Mouse (Mus musculus) megakaryocyte, embryonic 14.5 days (primary cell): ENCODE measurements around the gene Rnf113a2.

ENCODE experiments used
- FLI1 ChIP-seq: IDR thresholded peaks from 2 replicates; pipeline ENCODE4 v1.6.1; 2012; ENCODE audit warnings: low read length, inconsistent platforms, mixed read lengths
- GATA1 ChIP-seq: IDR thresholded peaks from 3 replicates; pipeline ENCODE4 v1.6.1; 2012; ENCODE audit warnings: mixed read lengths, low read length, inconsistent platforms, borderline replicate concordance

DNA sequence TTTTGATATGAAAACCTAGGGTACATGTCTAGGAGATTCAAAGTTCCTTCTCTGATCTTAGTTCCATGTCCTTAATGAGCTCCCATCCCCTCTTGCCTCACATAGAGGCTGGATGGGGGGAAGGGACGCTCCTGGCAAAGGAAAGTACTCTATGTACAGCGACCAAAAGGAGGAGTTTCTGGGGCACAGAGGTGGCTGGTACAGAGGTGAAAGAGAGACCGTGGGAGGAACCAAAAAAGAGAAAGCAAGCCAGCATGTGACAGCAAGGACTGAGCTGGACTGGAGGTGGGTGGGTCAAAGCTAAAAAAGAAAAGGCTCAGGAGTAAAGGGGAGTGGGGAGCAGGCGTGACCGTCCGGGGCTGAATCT, 33.3 kb downstream of the Rnf113a2 start:
- TF ChIP-seq GATA1 (no peak), FLI1 (no peak)
